Mouse (Mus musculus): ENCODE results near the gene Iqcc. TPM values are rescaled to one million over a fixed set of nuclear protein-coding genes. Genes with fewer than 3 reads are reported as not detected.

Gene Iqcc
- polyA plus RNA-seq, 1 experiment = 78.8 TPM

- Histone ChIP-seq H3K27me3 (ENCODE audit: control insufficient read depth, insufficient read depth, low read length) (no peaks in the 10 kb centered on the region), H3K4me3 (ENCODE audit: control insufficient read depth, insufficient read depth, low read length) (no peak overlapping the region), H3K36me3 (ENCODE audit: control insufficient read depth, insufficient read depth, low read length) (no peaks in the 10 kb centered on the region), H3K4me1 (replicated peaks; ENCODE audit: control insufficient read depth, insufficient read depth, low read length) (peaks cover 19% of the 10 kb centered on the region), H3K27ac (ENCODE audit: control insufficient read depth, insufficient read depth, low read length) (no peak overlapping the region)
- DNase-seq = no peak
- WGBS = 96% methylated on average over 3 of the region's 3 CpGs
- no peak for TF ChIP-seq POLR2A (IDR thresholded peaks at IDR 0.05; ENCODE audit: control insufficient read depth, extremely low read depth, insufficient read depth, low read length, poor library complexity)
- no peak for TF ChIP-seq CTCF (IDR thresholded peaks at IDR 0.05; ENCODE audit: borderline replicate concordance, control insufficient read depth, extremely low read depth, insufficient read depth, low read length, poor library complexity)
Observed at GRCm38 (mm10) chr4:129616631-129617030, 2.3 kb downstream of the Iqcc start.

- H3K4me3 ChIP-seq (ENCODE audit: control insufficient read depth, insufficient read depth, low read length) = no peak overlapping the region
- no peak overlapping the region for H3K27ac ChIP-seq (ENCODE audit: control insufficient read depth, insufficient read depth, low read length)
- H3K4me1 ChIP-seq (replicated peaks; ENCODE audit: control insufficient read depth, insufficient read depth, low read length) = peaks cover 27% of the 10 kb centered on the region
- DNase-seq = no peak
- 94% methylated on average over 9 of the region's 9 CpGs for WGBS
- no peaks in the 10 kb centered on the region for H3K27me3 ChIP-seq (ENCODE audit: control insufficient read depth, insufficient read depth, low read length)
- TF ChIP-seq CTCF (IDR thresholded peaks at IDR 0.05; ENCODE audit: borderline replicate concordance, control insufficient read depth, extremely low read depth, insufficient read depth, low read length, poor library complexity) (no peak), POLR2A (IDR thresholded peaks at IDR 0.05; ENCODE audit: control insufficient read depth, extremely low read depth, insufficient read depth, low read length, poor library complexity) (no peak)
- no peaks in the 10 kb centered on the region for H3K36me3 ChIP-seq (ENCODE audit: control insufficient read depth, insufficient read depth, low read length)
Observed at GRCm38 (mm10) chr4:129615801-129616290, 3.1 kb downstream of the Iqcc start.

- H3K27me3 ChIP-seq (ENCODE audit: control insufficient read depth, insufficient read depth, low read length) = no peaks in the 10 kb centered on the region
- DNase-seq = no peak
- H3K4me1 ChIP-seq (replicated peaks; ENCODE audit: control insufficient read depth, insufficient read depth, low read length) = peaks cover 42% of the 10 kb centered on the region
- 0 out of 2 replicates have a peak within 1 kb of the TSS, but pooled peaks have one; percentile 40 for H3K27ac ChIP-seq (ENCODE audit: control insufficient read depth, insufficient read depth, low read length)
- H3K36me3 ChIP-seq (ENCODE audit: control insufficient read depth, insufficient read depth, low read length) = no peaks in the 10 kb centered on the region
- 94% methylated on average over 6 of the region's 6 CpGs for WGBS
- TF ChIP-seq CTCF (IDR thresholded peaks at IDR 0.05; ENCODE audit: borderline replicate concordance, control insufficient read depth, extremely low read depth, insufficient read depth, low read length, poor library complexity) (no peak), POLR2A (IDR thresholded peaks at IDR 0.05; ENCODE audit: control insufficient read depth, extremely low read depth, insufficient read depth, low read length, poor library complexity) (no peak)
- no peak within 1 kb of the TSS for H3K4me3 ChIP-seq (ENCODE audit: control insufficient read depth, insufficient read depth, low read length)
Observed at GRCm38 (mm10) chr4:129614093-129614492, 4.8 kb downstream of the Iqcc start, which contains the start of gene Dcdc2b. Dcdc2b (minus strand) TSS chr4:129614257.

- peaks cover 7% of the 10 kb centered on the region; the same call in 1 of the 2 replicates for H3K36me3 ChIP-seq (ENCODE audit: control insufficient read depth, insufficient read depth, low read length)
- DNase-seq = no peak
- WGBS = 54% methylated on average over 4 of the region's 4 CpGs
- H3K27me3 ChIP-seq (ENCODE audit: control insufficient read depth, insufficient read depth, low read length) = no peaks in the 10 kb centered on the region
- TF ChIP-seq POLR2A (IDR thresholded peaks at IDR 0.05; ENCODE audit: control insufficient read depth, extremely low read depth, insufficient read depth, low read length, poor library complexity) (no peak), CTCF (IDR thresholded peaks at IDR 0.05; ENCODE audit: borderline replicate concordance, control insufficient read depth, extremely low read depth, insufficient read depth, low read length, poor library complexity) (no peak)
- peak overlapping the region; percentile 97 for H3K27ac ChIP-seq (ENCODE audit: control insufficient read depth, insufficient read depth, low read length)
- H3K4me1 ChIP-seq (replicated peaks; ENCODE audit: control insufficient read depth, insufficient read depth, low read length) = peaks cover 45% of the 10 kb centered on the region
- peak overlapping the region; percentile 18; the same call in 1 of the 2 replicates for H3K4me3 ChIP-seq (ENCODE audit: control insufficient read depth, insufficient read depth, low read length)
Observed at GRCm38 (mm10) chr4:129610472-129610871, 8.4 kb downstream of the Iqcc start.

GRCm38 (mm10) chr4:129610026-129610425, 8.9 kb downstream of the Iqcc start:
- H3K4me1 ChIP-seq (replicated peaks; ENCODE audit: control insufficient read depth, insufficient read depth, low read length) = peaks cover 45% of the 10 kb centered on the region
- TF ChIP-seq CTCF (IDR thresholded peaks at IDR 0.05; ENCODE audit: borderline replicate concordance, control insufficient read depth, extremely low read depth, insufficient read depth, low read length, poor library complexity) = peak; percentile 42; the same call in 1 of the 2 replicates
- TF ChIP-seq POLR2A (IDR thresholded peaks at IDR 0.05; ENCODE audit: control insufficient read depth, extremely low read depth, insufficient read depth, low read length, poor library complexity) = 0 out of 2 replicates have a peak, but pooled peaks have one; percentile 18
- WGBS = 8% methylated on average over 4 of the region's 4 CpGs
- DNase-seq = peak; percentile 84
- H3K27me3 ChIP-seq (ENCODE audit: control insufficient read depth, insufficient read depth, low read length) = no peaks in the 10 kb centered on the region
- peaks cover 7% of the 10 kb centered on the region; the same call in 1 of the 2 replicates for H3K36me3 ChIP-seq (ENCODE audit: control insufficient read depth, insufficient read depth, low read length)
- H3K27ac ChIP-seq (ENCODE audit: control insufficient read depth, insufficient read depth, low read length) = peak overlapping the region; percentile 97
- peak overlapping the region; percentile 18; the same call in 1 of the 2 replicates for H3K4me3 ChIP-seq (ENCODE audit: control insufficient read depth, insufficient read depth, low read length)

GRCm38 (mm10) chr4:129609139-129609631, 9.7 kb downstream of the Iqcc start:
- peaks cover 45% of the 10 kb centered on the region for H3K4me1 ChIP-seq (replicated peaks; ENCODE audit: control insufficient read depth, insufficient read depth, low read length)
- H3K36me3 ChIP-seq (ENCODE audit: control insufficient read depth, insufficient read depth, low read length) = peaks cover 10% of the 10 kb centered on the region; the same call in 1 of the 2 replicates
- no peak overlapping the region for H3K4me3 ChIP-seq (ENCODE audit: control insufficient read depth, insufficient read depth, low read length)
- peak overlapping the region; percentile 97 for H3K27ac ChIP-seq (ENCODE audit: control insufficient read depth, insufficient read depth, low read length)
- H3K27me3 ChIP-seq (ENCODE audit: control insufficient read depth, insufficient read depth, low read length) = no peaks in the 10 kb centered on the region
- WGBS = 60% methylated on average over 12 of the region's 12 CpGs
- peak; percentile 46 for DNase-seq
- TF ChIP-seq POLR2A (IDR thresholded peaks at IDR 0.05; ENCODE audit: control insufficient read depth, extremely low read depth, insufficient read depth, low read length, poor library complexity) = no peak
- TF ChIP-seq CTCF (IDR thresholded peaks at IDR 0.05; ENCODE audit: borderline replicate concordance, control insufficient read depth, extremely low read depth, insufficient read depth, low read length, poor library complexity) = no peak

Measured in thymus, adult 2 months (tissue).